Mouse (Mus musculus) embryonic facial prominence, embryonic 11.5 days (tissue): ENCODE results near the gene Tmx2. TPM values are rescaled to one million over a fixed set of nuclear protein-coding genes. Genes with fewer than 3 reads are reported as not detected.

Experiments
- ATAC-seq: fragments of 200-750 bp; cut with Nextera tagmentation; replicated peaks from 2 replicates; pipeline ENCODE4 v1.8.0; 2017; ENCODE audit warnings: low read depth; ENCODE audit not compliant: insufficient number of reproducible peaks, low FRiP score, low TSS enrichment
- DNase-seq: peaks from one replicate; pipeline ENCODE4 v3.0.0-alpha.2; 2015; ENCODE audit warnings: low spot score
- H3K27ac ChIP-seq: fragments of 300-500 bp; sonication (generic); replicated peaks from 2 replicates; pipeline ENCODE4 v1.5.1; 2014; ENCODE audit warnings: mild to moderate bottlenecking, low read depth, low read length, control low read depth
- H3K27me3 ChIP-seq: fragments of 300-500 bp; sonication (generic); 2 replicates; pipeline ENCODE4 v1.6.1; 2014; ENCODE audit warnings: mild to moderate bottlenecking, low read length, moderate library complexity, mixed read lengths; ENCODE audit not compliant: control insufficient read depth, insufficient read depth
- H3K36me3 ChIP-seq: fragments of 300-500 bp; sonication (generic); replicated peaks from 2 replicates; pipeline ENCODE4 v1.6.1; 2014; ENCODE audit warnings: low read depth, mild to moderate bottlenecking, low read length, moderate library complexity, mixed read lengths; ENCODE audit not compliant: control insufficient read depth, insufficient read depth
- H3K4me1 ChIP-seq: fragments of 300-500 bp; sonication (generic); 2 replicates; pipeline ENCODE4 v1.6.1; 2014; ENCODE audit warnings: low read length, mixed read lengths; ENCODE audit not compliant: control insufficient read depth, insufficient read depth
- H3K4me2 ChIP-seq: fragments of 300-500 bp; sonication (generic); 2 replicates; pipeline ENCODE4 v1.6.1; 2014; ENCODE audit warnings: low read depth, mild to moderate bottlenecking, control low read depth, low read length, moderate library complexity
- H3K4me3 ChIP-seq: fragments of 300-500 bp; sonication (generic); 2 replicates; pipeline ENCODE4 v1.5.1; 2014; ENCODE audit warnings: low read depth, low read length, control low read depth
- H3K9ac ChIP-seq: fragments of 300-500 bp; sonication (generic); replicated peaks from 2 replicates; pipeline ENCODE4 v1.6.1; 2014; ENCODE audit warnings: mild to moderate bottlenecking, control low read depth, low read length
- H3K9me3 ChIP-seq: fragments of 300-500 bp; sonication (generic); replicated peaks from 2 replicates; pipeline ENCODE4 v1.6.1; 2016; ENCODE audit warnings: mild to moderate bottlenecking, low read length, inconsistent platforms, mixed read lengths; ENCODE audit not compliant: control insufficient read depth
- WGBS: fragments of 180-500 bp; shearing (Covaris S2); extraction: QIAGEN DNeasy Blood & Tissue Kit; methylation state at CpG from one replicate; pipeline ENCODE4 v1.1.7; 2014; 5-methylcytosine and 5-hydroxymethylcytosine counted together
- polyA plus RNA-seq: library from polyadenylated mRNA; unstranded; fragments of >200 nt; fragmentation: Nextera tagmentation; extraction: Ambion mirVana; gene quantifications from 2 replicates; pipeline ENCODE4 v1.2.1, GENCODE M21; 2014

Tmx2 gene
- polyA plus RNA-seq, 1 experiment from 2014 or later = 150 TPM

DNA sequence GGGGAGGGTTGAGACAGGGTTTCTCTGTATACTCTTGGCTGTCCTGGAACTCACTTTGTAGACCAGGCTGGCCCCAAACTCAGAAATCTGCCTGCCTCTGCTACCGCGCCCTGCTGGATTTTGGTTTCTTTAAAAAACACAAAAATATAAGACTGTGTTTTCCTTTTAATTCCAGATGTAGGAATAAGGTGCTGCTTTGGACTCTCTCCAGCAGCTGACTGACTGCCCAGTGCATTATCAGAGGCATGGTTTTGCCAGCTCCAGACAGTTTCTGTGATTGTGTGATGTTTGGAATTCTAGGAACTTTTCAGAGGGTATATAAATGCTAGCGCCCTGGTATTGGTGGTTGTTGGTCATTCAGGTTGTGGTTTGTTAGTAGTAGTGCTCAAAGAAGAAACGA lies 38.4 kb upstream of the Tmx2 start:
- H3K4me1 ChIP-seq = no peaks in the 10 kb centered on the region

DNA sequence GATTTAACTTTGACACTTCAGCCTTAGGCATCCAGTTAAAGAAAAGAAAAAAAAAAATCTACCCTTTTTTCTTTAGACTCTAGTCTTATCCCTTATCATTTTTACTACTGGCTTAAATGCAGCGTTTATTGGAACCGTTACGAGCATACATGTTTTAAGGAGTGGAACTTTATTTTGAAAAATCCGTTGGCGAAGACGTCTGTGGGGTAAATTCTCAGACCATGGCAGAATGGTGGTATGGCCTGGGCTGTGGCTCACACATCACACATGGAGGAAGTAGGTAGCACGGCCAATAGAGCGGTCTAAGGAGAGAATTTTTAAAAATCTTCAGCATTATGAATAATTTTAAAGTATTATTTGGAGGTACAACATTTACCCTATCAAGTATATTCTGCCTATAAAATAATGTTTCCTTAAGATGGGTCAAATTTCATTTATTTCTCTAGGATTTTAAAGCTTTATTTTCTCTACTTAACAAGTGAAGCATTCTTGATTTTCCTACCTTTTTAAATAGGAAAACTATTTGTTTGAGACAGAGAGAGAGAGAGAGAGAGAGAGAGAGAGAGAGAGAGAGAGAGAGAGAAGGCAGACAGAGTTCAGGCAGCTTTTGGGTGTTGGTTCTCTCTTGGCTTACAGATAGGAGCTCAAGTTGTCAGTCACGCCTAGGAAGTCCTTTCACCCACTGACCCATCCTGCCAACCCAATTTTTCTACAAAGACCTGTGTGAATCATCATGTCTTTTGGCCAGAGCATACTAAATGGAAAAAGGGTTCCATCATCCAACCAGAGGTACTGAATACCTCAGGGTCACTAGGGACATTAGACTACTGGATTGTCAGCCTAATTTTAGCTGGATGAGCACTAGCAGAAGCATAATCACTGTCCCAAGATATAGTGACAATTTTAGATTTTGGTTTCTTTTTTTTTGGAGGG lies 37.7 kb upstream of the Tmx2 start:
- WGBS = 36% methylated on average over 9 of the region's 9 CpGs
- no peaks in the 10 kb centered on the region for H3K9me3 ChIP-seq
- H3K36me3 ChIP-seq = no peaks in the 10 kb centered on the region
- H3K27ac ChIP-seq = peak overlapping the region; percentile 75; the same call in 1 of the 2 replicates
- H3K27me3 ChIP-seq = no peaks in the 10 kb centered on the region
- no peak for DNase-seq
- ATAC-seq = no peak
- H3K9ac ChIP-seq = peak overlapping the region; percentile 89
- peak overlapping the region; percentile 76 for H3K4me2 ChIP-seq
- H3K4me1 ChIP-seq = no peaks in the 10 kb centered on the region
- peak overlapping the region; percentile 85 for H3K4me3 ChIP-seq

More for the DNA sequence above, 38.4 kb upstream of the Tmx2 start:
- WGBS = 92% methylated on average over 4 of the region's 4 CpGs
- no peaks in the 10 kb centered on the region for H3K27me3 ChIP-seq
- H3K9me3 ChIP-seq = no peaks in the 10 kb centered on the region
- DNase-seq (no peak), ATAC-seq (no peak)
- no peak overlapping the region for H3K4me3 ChIP-seq
- H3K27ac ChIP-seq = no peak overlapping the region
- no peaks in the 10 kb centered on the region for H3K36me3 ChIP-seq
- no peak overlapping the region for H3K4me2 ChIP-seq
- no peak overlapping the region for H3K9ac ChIP-seq

DNA sequence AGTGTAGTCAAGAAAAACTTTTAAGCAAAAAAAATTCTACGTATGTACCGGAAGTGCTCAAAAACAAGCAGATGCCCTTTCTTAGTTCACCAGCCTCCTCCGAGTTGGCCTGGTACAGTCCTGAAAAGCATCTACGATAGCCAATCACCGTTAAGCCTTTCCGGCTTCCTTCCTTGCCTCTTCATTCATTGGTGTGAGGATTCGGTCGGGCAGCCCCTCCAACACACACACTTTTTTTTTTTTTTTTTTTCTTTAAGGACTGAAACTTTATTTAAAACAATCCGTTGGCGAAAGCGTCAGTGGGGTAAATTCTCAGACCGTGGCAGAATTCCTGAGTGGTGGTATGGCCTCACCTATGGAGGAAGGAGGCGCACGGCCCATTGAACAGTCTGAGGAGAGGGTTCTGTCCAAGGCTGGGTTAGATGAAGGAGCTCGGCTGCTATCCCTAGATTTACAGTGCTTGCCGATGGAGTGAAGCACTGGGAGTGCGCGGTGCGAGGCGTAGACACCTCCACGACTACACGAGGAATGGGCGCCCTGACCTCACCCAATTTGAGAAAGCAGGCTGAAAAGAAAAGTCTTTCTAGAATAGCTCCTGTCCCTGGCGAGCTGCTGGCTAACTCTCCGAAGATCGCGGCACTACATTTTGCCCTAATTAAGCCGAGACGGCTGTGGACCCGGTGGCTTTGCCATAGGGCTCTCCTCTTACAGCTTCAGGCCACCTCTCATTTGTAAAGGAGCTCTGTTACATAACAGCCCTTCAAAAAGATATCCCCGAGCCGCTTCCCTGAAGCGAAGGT lies 36.8 kb upstream of the Tmx2 start:
- ATAC-seq (peak; percentile 93), DNase-seq (peak; percentile 92)
- Histone ChIP-seq H3K9me3 (no peaks in the 10 kb centered on the region), H3K36me3 (no peaks in the 10 kb centered on the region), H3K27me3 (no peaks in the 10 kb centered on the region), H3K4me1 (no peaks in the 10 kb centered on the region), H3K27ac (peak overlapping the region; percentile 91), H3K9ac (peak overlapping the region; percentile 89), H3K4me2 (peak overlapping the region; percentile 76), H3K4me3 (peak overlapping the region; percentile 85)
- WGBS = under 1% methylated on average over 33 of the region's 33 CpGs

DNA sequence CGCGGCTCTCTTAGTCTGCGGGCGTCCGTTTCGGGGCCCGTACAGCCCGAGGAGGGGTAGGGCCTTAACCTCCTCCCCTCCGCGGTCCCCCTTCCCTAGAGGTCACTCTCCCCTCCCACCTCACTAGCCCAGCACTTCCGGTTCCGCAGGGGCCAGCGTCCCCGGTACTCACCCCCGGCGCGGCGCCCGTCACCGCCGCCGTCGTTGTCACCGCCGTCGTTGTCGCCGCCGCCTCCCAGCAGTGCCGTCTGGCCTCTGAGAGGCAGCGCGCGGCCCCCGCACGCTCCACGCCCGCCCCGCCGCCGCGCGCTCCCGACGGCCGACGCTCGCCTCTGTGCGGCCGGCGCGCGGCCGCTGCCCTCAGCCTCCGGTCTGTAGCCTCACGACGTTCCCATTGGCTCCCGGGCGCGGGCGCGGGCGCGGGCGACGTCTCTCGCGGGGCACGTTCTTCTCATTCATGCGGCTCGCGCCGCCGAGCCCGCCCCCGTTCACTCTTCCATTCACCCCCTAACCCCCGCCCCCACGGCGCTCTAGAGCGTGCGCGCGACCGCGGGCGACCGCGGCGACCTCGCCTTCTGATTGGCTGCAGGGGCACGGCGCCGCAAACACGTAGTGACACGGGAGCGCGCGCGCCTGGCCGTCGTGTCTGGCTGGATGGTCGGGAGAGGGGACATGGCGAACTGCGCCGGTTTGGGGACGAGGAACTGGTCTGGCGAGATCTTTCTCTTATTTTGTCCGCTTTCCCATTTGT lies 36.0 kb upstream of the Tmx2 start, which contains the start of gene Zdhhc5:
Gene Zdhhc5, minus strand, starts transcription at position 370 of the 751 bp plus-strand sequence.
- Histone ChIP-seq H3K27me3 (no peaks in the 10 kb centered on the region), H3K9ac (peak within 1 kb of the TSS; percentile 89), H3K27ac (peak within 1 kb of the TSS; percentile 91), H3K4me3 (peak within 1 kb of the TSS; percentile 85), H3K4me2 (peak within 1 kb of the TSS; percentile 76), H3K36me3 (no peaks in the 10 kb centered on the region; the same call in 1 of the 2 replicates), H3K9me3 (no peaks in the 10 kb centered on the region), H3K4me1 (no peaks in the 10 kb centered on the region)
- peak; percentile 96 for ATAC-seq
- peak; percentile 98 for DNase-seq
- WGBS = under 1% methylated on average over 105 of the region's 107 CpGs

DNA sequence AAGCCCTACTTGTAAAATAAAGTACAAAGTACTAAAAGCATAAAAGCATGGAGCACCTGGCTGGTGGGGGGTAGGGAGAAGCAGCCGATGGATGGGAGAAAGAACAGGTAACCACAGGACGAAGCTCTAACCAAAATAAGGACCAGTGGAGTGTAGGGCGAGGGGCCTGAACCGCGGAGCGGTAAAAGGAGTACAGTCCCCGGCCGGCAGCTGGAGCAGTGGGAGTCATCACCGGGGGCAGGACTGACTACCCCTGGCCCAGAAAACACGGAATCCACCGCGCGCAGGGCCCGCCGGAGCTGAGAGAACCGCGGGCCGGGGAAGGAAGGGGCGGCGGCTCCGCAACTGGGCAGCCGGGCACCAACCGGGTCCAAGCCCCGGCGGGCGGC lies 35.5 kb upstream of the Tmx2 start:
- no peaks in the 10 kb centered on the region for H3K9me3 ChIP-seq
- peak; percentile 25 for DNase-seq
- under 1% methylated on average over 20 of the region's 26 CpGs for WGBS
- peak; percentile 37 for ATAC-seq
- H3K4me2 ChIP-seq = peak overlapping the region; percentile 63
- no peaks in the 10 kb centered on the region; the same call in 1 of the 2 replicates for H3K36me3 ChIP-seq
- H3K9ac ChIP-seq = peak overlapping the region; percentile 89
- peak overlapping the region; percentile 91 for H3K27ac ChIP-seq
- H3K4me3 ChIP-seq = peak overlapping the region; percentile 85
- H3K27me3 ChIP-seq = no peaks in the 10 kb centered on the region
- no peaks in the 10 kb centered on the region for H3K4me1 ChIP-seq

DNA sequence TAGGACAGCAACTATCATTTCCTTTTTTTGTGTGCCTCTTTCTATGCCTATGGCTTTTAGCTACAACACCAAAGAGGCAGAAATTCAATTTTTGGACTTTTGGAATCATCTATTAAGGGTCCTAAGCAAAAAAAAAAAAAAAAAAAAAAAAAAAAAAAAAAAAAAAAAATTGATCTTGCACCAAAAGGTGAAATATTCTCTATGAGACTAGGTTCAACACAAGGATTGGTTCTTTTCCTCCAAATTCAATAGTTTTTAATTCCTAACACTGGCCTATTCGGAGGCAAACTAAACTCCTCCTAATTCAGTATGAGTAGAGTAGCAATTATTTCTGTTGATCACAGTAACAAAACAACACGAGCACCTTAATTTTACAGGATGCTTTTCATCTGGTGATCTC lies 33.0 kb upstream of the Tmx2 start:
- Histone ChIP-seq H3K4me2 (no peak overlapping the region), H3K27ac (no peak overlapping the region), H3K9ac (no peak overlapping the region), H3K4me3 (no peak overlapping the region), H3K9me3 (no peaks in the 10 kb centered on the region), H3K4me1 (no peaks in the 10 kb centered on the region), H3K27me3 (no peaks in the 10 kb centered on the region), H3K36me3 (no peaks in the 10 kb centered on the region; the same call in 1 of the 2 replicates)
- ATAC-seq = no peak
- WGBS = 90% methylated on average over 2 of the region's 2 CpGs
- DNase-seq = no peak

DNA sequence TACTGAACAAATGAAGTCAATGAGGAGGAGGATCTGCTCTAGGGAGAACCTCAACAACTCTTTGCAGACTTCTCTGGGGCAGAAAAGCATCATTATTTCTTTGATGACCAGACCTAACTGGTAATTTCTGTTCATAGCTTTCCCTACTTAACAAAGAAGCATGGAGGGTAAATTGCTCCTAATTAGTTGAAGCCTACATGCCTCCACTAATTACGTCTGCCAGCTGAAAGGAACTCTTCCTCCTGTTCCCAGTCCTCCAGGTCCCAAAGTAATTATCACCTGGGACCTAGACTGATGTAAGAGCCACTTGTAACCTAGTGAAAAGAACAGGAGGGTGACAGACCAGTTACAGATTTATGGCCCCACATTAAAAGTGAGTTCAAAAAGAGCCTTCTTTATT lies 28.6 kb upstream of the Tmx2 start:
- H3K9me3 ChIP-seq = no peaks in the 10 kb centered on the region
- H3K27me3 ChIP-seq = no peaks in the 10 kb centered on the region
- WGBS = 51% methylated on average over 1 of the region's 1 CpGs
- ATAC-seq (no peak), DNase-seq (no peak)
- H3K9ac ChIP-seq = no peak overlapping the region
- H3K4me2 ChIP-seq = no peak overlapping the region
- no peak overlapping the region for H3K4me3 ChIP-seq
- no peaks in the 10 kb centered on the region; the same call in 1 of the 2 replicates for H3K36me3 ChIP-seq
- H3K27ac ChIP-seq = no peak overlapping the region
- no peaks in the 10 kb centered on the region for H3K4me1 ChIP-seq
